Mouse (Mus musculus) kidney, embryonic 14.5 days (tissue): ENCODE measurements around the gene Fam71e1. TPM values are rescaled to one million over a fixed set of nuclear protein-coding genes. Genes with fewer than 3 reads are reported as not detected.
A peak's percentile ranks its signal among the peaks of the same experiment; 100 is the strongest.

ENCODE experiments used
- ATAC-seq: fragments of 200-750 bp; cut with Nextera tagmentation; 2 replicates; pipeline ENCODE4 v1.8.0; 2017; ENCODE audit warnings: moderate number of reproducible peaks, mild to moderate bottlenecking, moderate TSS enrichment, moderate library complexity; ENCODE audit not compliant: low FRiP score, low TSS enrichment
- H3K27ac ChIP-seq: fragments of 300-500 bp; sonication (generic); 2 replicates; pipeline ENCODE4 v1.5.1; 2014; ENCODE audit warnings: low read depth, mild to moderate bottlenecking, low read length, moderate library complexity, mixed read lengths
- H3K27me3 ChIP-seq: fragments of 300-500 bp; sonication (generic); 2 replicates; pipeline ENCODE4 v1.6.1; 2014; ENCODE audit warnings: mild to moderate bottlenecking, low read length; ENCODE audit not compliant: control insufficient read depth, insufficient read depth
- H3K36me3 ChIP-seq: fragments of 300-500 bp; sonication (generic); 2 replicates; pipeline ENCODE4 v1.6.1; 2014; ENCODE audit warnings: low read length, mixed read lengths; ENCODE audit not compliant: control insufficient read depth, insufficient read depth
- H3K4me1 ChIP-seq: fragments of 300-500 bp; sonication (generic); 2 replicates; pipeline ENCODE4 v1.6.1; 2014; ENCODE audit warnings: low read length, mixed read lengths; ENCODE audit not compliant: control insufficient read depth, insufficient read depth
- H3K4me2 ChIP-seq: fragments of 300-500 bp; sonication (generic); replicated peaks from 2 replicates; pipeline ENCODE4 v1.6.1; 2014; ENCODE audit warnings: low read depth, mild to moderate bottlenecking, low read length
- H3K4me3 ChIP-seq: fragments of 300-500 bp; sonication (generic); 2 replicates; pipeline ENCODE4 v1.5.1; 2014; ENCODE audit warnings: mild to moderate bottlenecking, low read length
- H3K9ac ChIP-seq: fragments of 300-500 bp; sonication (generic); 2 replicates; pipeline ENCODE4 v1.6.1; 2014; ENCODE audit warnings: low read depth, mild to moderate bottlenecking, low read length, moderate library complexity
- H3K9me3 ChIP-seq: fragments of 300-500 bp; sonication (generic); 2 replicates; pipeline ENCODE4 v1.6.1; 2016; ENCODE audit warnings: low read length; ENCODE audit not compliant: control insufficient read depth
- WGBS: fragments of 180-500 bp; shearing (Covaris S2); extraction: QIAGEN DNeasy Blood & Tissue Kit; methylation state at CpG from one replicate; pipeline ENCODE4 v1.1.7; 2014; 5-methylcytosine and 5-hydroxymethylcytosine counted together
- polyA plus RNA-seq: library from polyadenylated mRNA; unstranded; fragments of >200 nt; fragmentation: Nextera tagmentation; extraction: Ambion mirVana; gene quantifications from 2 replicates; pipeline ENCODE4 v1.2.1, GENCODE M21; 2014

Gene Fam71e1
- polyA plus RNA-seq, 1 experiment from 2014 or later: 16.6 TPM

- H3K36me3 ChIP-seq: no peaks in the 10 kb centered on the region
- H3K4me1 ChIP-seq: peaks cover 8% of the 10 kb centered on the region
- no peak overlapping the region for H3K4me3 ChIP-seq
- H3K4me2 ChIP-seq: no peak overlapping the region
- H3K27ac ChIP-seq: no peak overlapping the region
- ATAC-seq: no peak
- no peaks in the 10 kb centered on the region for H3K9me3 ChIP-seq
- no peak overlapping the region for H3K9ac ChIP-seq
- peaks cover 45% of the 10 kb centered on the region for H3K27me3 ChIP-seq
- 86% methylated on average over 10 of the region's 10 CpGs for WGBS
These were observed 32.7 kb upstream of the Fam71e1 start for GRCm38 (mm10) chr7:44463556-44464225.

GRCm38 (mm10) chr7:44464511-44464910 is 31.9 kb upstream of the Fam71e1 start:
- WGBS: 29% methylated on average over 4 of the region's 4 CpGs
- Histone ChIP-seq H3K4me2 (no peak overlapping the region), H3K9me3 (no peaks in the 10 kb centered on the region), H3K4me3 (no peak overlapping the region), H3K4me1 (peaks cover 10% of the 10 kb centered on the region), H3K9ac (no peak overlapping the region), H3K27ac (no peak overlapping the region), H3K27me3 (peaks cover 45% of the 10 kb centered on the region), H3K36me3 (no peaks in the 10 kb centered on the region)
- no peak for ATAC-seq

- ATAC-seq: no peak
- no peak within 1 kb of the TSS for H3K4me2 ChIP-seq
- WGBS: 86% methylated on average over 2 of the region's 2 CpGs
- H3K4me3 ChIP-seq: no peak within 1 kb of the TSS
- H3K9me3 ChIP-seq: no peaks in the 10 kb centered on the region
- H3K27me3 ChIP-seq: peaks cover 45% of the 10 kb centered on the region
- no peak within 1 kb of the TSS for H3K9ac ChIP-seq
- peaks cover 10% of the 10 kb centered on the region for H3K4me1 ChIP-seq
- no peak within 1 kb of the TSS for H3K27ac ChIP-seq
- H3K36me3 ChIP-seq: no peaks in the 10 kb centered on the region
These were observed 31.3 kb upstream of the Fam71e1 start, which contains the start of gene Aspdh for GRCm38 (mm10) chr7:44465111-44465510. Gene Aspdh, plus strand, starts transcription at chr7:44465391.

- peaks cover 10% of the 10 kb centered on the region for H3K4me1 ChIP-seq
- no peak for ATAC-seq
- 78% methylated on average over 10 of the region's 10 CpGs for WGBS
- H3K4me3 ChIP-seq: no peak overlapping the region
- H3K27ac ChIP-seq: no peak overlapping the region
- no peaks in the 10 kb centered on the region for H3K9me3 ChIP-seq
- H3K27me3 ChIP-seq: peaks cover 34% of the 10 kb centered on the region
- H3K4me2 ChIP-seq: no peak overlapping the region
- H3K36me3 ChIP-seq: no peaks in the 10 kb centered on the region
- no peak overlapping the region for H3K9ac ChIP-seq
These were observed 30.1 kb upstream of the Fam71e1 start for GRCm38 (mm10) chr7:44466006-44466887.

GRCm38 (mm10) chr7:44466888-44467311 is 29.5 kb upstream of the Fam71e1 start:
- Histone ChIP-seq H3K4me2 (peak overlapping the region; percentile 62; the same call in 1 of the 2 replicates), H3K4me3 (peak overlapping the region; percentile 69; the same call in 1 of the 2 replicates), H3K4me1 (peaks cover 10% of the 10 kb centered on the region), H3K9ac (no peak overlapping the region), H3K27me3 (peaks cover 27% of the 10 kb centered on the region), H3K9me3 (no peaks in the 10 kb centered on the region), H3K36me3 (no peaks in the 10 kb centered on the region), H3K27ac (no peak overlapping the region)
- ATAC-seq: 0 out of 2 replicates have a peak, but pooled peaks have one; percentile 0
- WGBS: 86% methylated on average over 16 of the region's 16 CpGs

GRCm38 (mm10) chr7:44467811-44468411 is 28.5 kb upstream of the Fam71e1 start, which contains the start of gene Josd2:
Gene Josd2, plus strand, starts transcription at chr7:44467980.
- WGBS: under 1% methylated on average over 42 of the region's 42 CpGs

GRCm38 (mm10) chr7:44468644-44469285 is 27.6 kb upstream of the Fam71e1 start:
- H3K27ac ChIP-seq: no peak overlapping the region
- no peak for ATAC-seq
- no peaks in the 10 kb centered on the region for H3K36me3 ChIP-seq

More at GRCm38 (mm10) chr7:44467811-44468411, 28.5 kb upstream of the Fam71e1 start, which contains the start of gene Josd2:
- ATAC-seq: peak; percentile 96
- peak within 1 kb of the TSS; percentile 62 for H3K4me2 ChIP-seq
- no peaks in the 10 kb centered on the region for H3K9me3 ChIP-seq
- no peaks in the 10 kb centered on the region for H3K36me3 ChIP-seq
- H3K4me1 ChIP-seq: peaks cover 10% of the 10 kb centered on the region
- peak within 1 kb of the TSS; percentile 69 for H3K4me3 ChIP-seq
- H3K9ac ChIP-seq: peak within 1 kb of the TSS; percentile 72
- H3K27ac ChIP-seq: peak within 1 kb of the TSS; percentile 69; the same call in 1 of the 2 replicates
- H3K27me3 ChIP-seq: peaks cover 17% of the 10 kb centered on the region

More at GRCm38 (mm10) chr7:44468644-44469285, 27.6 kb upstream of the Fam71e1 start:
- 70% methylated on average over 15 of the region's 15 CpGs for WGBS
- Histone ChIP-seq H3K9me3 (no peaks in the 10 kb centered on the region), H3K4me1 (peaks cover 10% of the 10 kb centered on the region), H3K4me3 (peak overlapping the region; percentile 69), H3K9ac (peak overlapping the region; percentile 72), H3K27me3 (peaks cover 9% of the 10 kb centered on the region), H3K4me2 (peak overlapping the region; percentile 62)
